Comparison of ENCODE assay signal across 14 mouse cellular contexts in the genomic region with DNA sequence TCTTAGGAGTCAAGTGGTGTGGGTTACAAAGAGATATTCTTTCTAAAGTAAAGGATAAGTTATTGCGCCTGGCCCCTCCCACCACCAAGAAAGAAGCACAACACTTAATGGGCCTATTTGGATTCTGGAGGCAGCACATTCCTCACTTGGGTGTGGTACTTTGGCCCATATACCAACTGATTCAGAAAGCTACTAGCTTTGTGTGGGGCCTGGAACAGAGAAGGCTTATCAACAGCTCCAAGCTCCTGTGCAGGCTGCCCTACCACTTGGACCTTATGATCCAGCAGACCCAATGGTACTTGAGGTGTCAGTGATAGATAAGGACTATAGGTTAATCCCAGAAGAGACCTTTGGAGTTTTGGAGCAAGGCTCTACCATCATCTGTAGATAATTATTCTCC.
"Had no signal": no experiment of that assay in that cellular context is flagged by ENCODE, and none has a peak within 500 bp of the region (broad histone marks: within the 10 kb centered on the region; RNA-seq: fewer than 3 reads in every experiment).

No protein-coding gene starts in this region.

- DNase-seq: kidney, adult 18-20 months; kidney, postnatal 10 days; lung, embryonic 14.5 days; lung, postnatal 14 days; midbrain, embryonic 14.5 days; spleen, adult 18-20 months; thymus, adult 2 months; thymus, postnatal 4 days had no signal

- H3K9me3 ChIP-seq: limb, embryonic 10.5 days; liver, embryonic 15.5 days; midbrain, embryonic 10.5 days; neural tube, embryonic 12.5 days had no signal

- H3K9ac ChIP-seq: liver, embryonic 15.5 days; lung, embryonic 14.5 days; neural tube, embryonic 12.5 days had no signal

- H3K27me3 ChIP-seq: neural tube, embryonic 12.5 days had no signal

- H3K4me2 ChIP-seq: liver, embryonic 15.5 days; lung, embryonic 14.5 days; neural tube, embryonic 12.5 days had no signal

- H3K36me3 ChIP-seq: limb, embryonic 10.5 days; liver, embryonic 15.5 days; midbrain, embryonic 10.5 days; neural tube, embryonic 12.5 days had no signal

- H3K4me1 ChIP-seq: midbrain, embryonic 10.5 days; neural tube, embryonic 12.5 days had no signal

- H3K4me3 ChIP-seq: left cerebral cortex, adult 2 months; limb, embryonic 10.5 days; liver, embryonic 15.5 days; midbrain, embryonic 10.5 days; myocyte; neural tube, embryonic 12.5 days had no signal

- H3K27ac ChIP-seq: left cerebral cortex, adult 2 months; limb, embryonic 10.5 days; liver, embryonic 15.5 days; midbrain, embryonic 10.5 days; neural tube, embryonic 12.5 days had no signal
